Mouse (Mus musculus): ENCODE measurements at regions not wholly inside any gene's neighbourhood (a gene's known extent, or its start where the extent isn't known, plus 50 kb on each side); places are given as distances from the start of the nearest gene placed in this dataset.

- no peak for DNase-seq (ENCODE audit: low spot score)
Measured at GRCm38 (mm10) chr6:20833401-20833800, 381.9 kb upstream of the Kcnd2 start.

- DNase-seq (ENCODE audit: low spot score): peak; percentile 10
Measured at GRCm38 (mm10) chr6:20840149-20840548, 375.2 kb upstream of the Kcnd2 start.

Data from adipocyte (in vitro differentiated cells).